Mouse (Mus musculus): ENCODE data around the gene Cpm. TPM values are rescaled to one million over a fixed set of nuclear protein-coding genes. Genes with fewer than 3 reads are reported as not detected.

Cpm gene
- polyA plus RNA-seq, 1 experiment from 2014 or later: 50.7 TPM

GRCm38 (mm10) chr10:117652930-117653778 is 23.9 kb downstream of the Cpm start:
- Histone ChIP-seq H3K4me1 (replicated peaks) (no peaks in the 10 kb centered on the region), H3K27me3 (replicated peaks) (no peaks in the 10 kb centered on the region), H3K27ac (no peak overlapping the region), H3K4me2 (replicated peaks) (no peak overlapping the region), H3K9ac (no peak overlapping the region), H3K4me3 (replicated peaks) (no peak overlapping the region), H3K36me3 (no peaks in the 10 kb centered on the region), H3K9me3 (no peaks in the 10 kb centered on the region)
- 85% methylated on average over 8 of the region's 8 CpGs for WGBS
- ATAC-seq: no peak

GRCm38 (mm10) chr10:117653779-117654173 is 24.5 kb downstream of the Cpm start:
- H3K4me1 ChIP-seq (replicated peaks): no peaks in the 10 kb centered on the region
- no peaks in the 10 kb centered on the region for H3K27me3 ChIP-seq (replicated peaks)
- no peak overlapping the region for H3K4me2 ChIP-seq (replicated peaks)
- H3K36me3 ChIP-seq: no peaks in the 10 kb centered on the region
- H3K4me3 ChIP-seq (replicated peaks): no peak overlapping the region
- H3K27ac ChIP-seq: no peak overlapping the region
- 89% methylated on average over 7 of the region's 7 CpGs for WGBS
- H3K9ac ChIP-seq: no peak overlapping the region
- ATAC-seq: no peak
- H3K9me3 ChIP-seq: no peaks in the 10 kb centered on the region

- no peak overlapping the region for H3K9ac ChIP-seq
- WGBS: 74% methylated on average over 3 of the region's 3 CpGs
- no peak overlapping the region for H3K4me2 ChIP-seq (replicated peaks)
- no peak for ATAC-seq
- H3K27ac ChIP-seq: no peak overlapping the region
- no peaks in the 10 kb centered on the region for H3K9me3 ChIP-seq
- H3K4me1 ChIP-seq (replicated peaks): no peaks in the 10 kb centered on the region
- no peaks in the 10 kb centered on the region for H3K36me3 ChIP-seq
- no peak overlapping the region for H3K4me3 ChIP-seq (replicated peaks)
- no peaks in the 10 kb centered on the region for H3K27me3 ChIP-seq (replicated peaks)
Observed at GRCm38 (mm10) chr10:117654576-117655123, 25.4 kb downstream of the Cpm start.

- H3K9me3 ChIP-seq: no peaks in the 10 kb centered on the region
- no peak overlapping the region for H3K9ac ChIP-seq
- H3K4me1 ChIP-seq (replicated peaks): no peaks in the 10 kb centered on the region
- no peaks in the 10 kb centered on the region for H3K36me3 ChIP-seq
- no peak overlapping the region for H3K4me2 ChIP-seq (replicated peaks)
- H3K4me3 ChIP-seq (replicated peaks): no peak overlapping the region
- 79% methylated on average over 9 of the region's 9 CpGs for WGBS
- H3K27ac ChIP-seq: no peak overlapping the region
- ATAC-seq: no peak
- no peaks in the 10 kb centered on the region for H3K27me3 ChIP-seq (replicated peaks)
Observed at GRCm38 (mm10) chr10:117655460-117655859, 26.2 kb downstream of the Cpm start.

GRCm38 (mm10) chr10:117655908-117656661 is 26.8 kb downstream of the Cpm start:
- ATAC-seq: no peak
- H3K9me3 ChIP-seq: no peaks in the 10 kb centered on the region
- H3K36me3 ChIP-seq: no peaks in the 10 kb centered on the region
- H3K4me1 ChIP-seq (replicated peaks): no peaks in the 10 kb centered on the region
- no peak overlapping the region for H3K4me3 ChIP-seq (replicated peaks)
- no peak overlapping the region for H3K4me2 ChIP-seq (replicated peaks)
- H3K27me3 ChIP-seq (replicated peaks): no peaks in the 10 kb centered on the region
- no peak overlapping the region for H3K9ac ChIP-seq
- no peak overlapping the region for H3K27ac ChIP-seq
- 52% methylated on average over 7 of the region's 7 CpGs for WGBS

GRCm38 (mm10) chr10:117656662-117656962 is 27.3 kb downstream of the Cpm start:
- 84% methylated on average over 6 of the region's 6 CpGs for WGBS

GRCm38 (mm10) chr10:117656985-117657658 is 27.8 kb downstream of the Cpm start:
- Histone ChIP-seq H3K9me3 (no peaks in the 10 kb centered on the region), H3K4me1 (replicated peaks) (no peaks in the 10 kb centered on the region), H3K9ac (no peak overlapping the region), H3K4me2 (replicated peaks) (no peak overlapping the region), H3K4me3 (replicated peaks) (no peak overlapping the region), H3K27me3 (replicated peaks) (no peaks in the 10 kb centered on the region), H3K36me3 (no peaks in the 10 kb centered on the region), H3K27ac (no peak overlapping the region)
- ATAC-seq: no peak
- 76% methylated on average over 7 of the region's 7 CpGs for WGBS

More at GRCm38 (mm10) chr10:117656662-117656962, 27.3 kb downstream of the Cpm start:
- no peaks in the 10 kb centered on the region for H3K4me1 ChIP-seq (replicated peaks)
- H3K9ac ChIP-seq: no peak overlapping the region
- H3K9me3 ChIP-seq: no peaks in the 10 kb centered on the region
- H3K4me2 ChIP-seq (replicated peaks): no peak overlapping the region
- H3K27me3 ChIP-seq (replicated peaks): no peaks in the 10 kb centered on the region
- H3K36me3 ChIP-seq: no peaks in the 10 kb centered on the region
- no peak overlapping the region for H3K4me3 ChIP-seq (replicated peaks)
- no peak overlapping the region for H3K27ac ChIP-seq
- ATAC-seq: no peak

GRCm38 (mm10) chr10:117657659-117658306 is 28.5 kb downstream of the Cpm start:
- Histone ChIP-seq H3K4me3 (replicated peaks) (no peak overlapping the region), H3K9me3 (no peaks in the 10 kb centered on the region), H3K27me3 (replicated peaks) (no peaks in the 10 kb centered on the region), H3K9ac (no peak overlapping the region), H3K4me2 (replicated peaks) (no peak overlapping the region), H3K4me1 (replicated peaks) (no peaks in the 10 kb centered on the region), H3K27ac (no peak overlapping the region), H3K36me3 (no peaks in the 10 kb centered on the region)
- 75% methylated on average over 3 of the region's 3 CpGs for WGBS
- ATAC-seq: no peak

GRCm38 (mm10) chr10:117658522-117659429 is 29.5 kb downstream of the Cpm start:
- Histone ChIP-seq H3K9me3 (no peaks in the 10 kb centered on the region), H3K27me3 (replicated peaks) (no peaks in the 10 kb centered on the region), H3K4me2 (replicated peaks) (no peak overlapping the region), H3K4me1 (replicated peaks) (no peaks in the 10 kb centered on the region), H3K27ac (no peak overlapping the region), H3K36me3 (no peaks in the 10 kb centered on the region), H3K9ac (no peak overlapping the region), H3K4me3 (replicated peaks) (no peak overlapping the region)
- no peak for ATAC-seq
- WGBS: 91% methylated on average over 14 of the region's 14 CpGs

GRCm38 (mm10) chr10:117659430-117659813 is 30.1 kb downstream of the Cpm start:
- WGBS: 73% methylated on average over 11 of the region's 11 CpGs
- no peak overlapping the region for H3K9ac ChIP-seq
- H3K27me3 ChIP-seq (replicated peaks): no peaks in the 10 kb centered on the region
- no peaks in the 10 kb centered on the region for H3K9me3 ChIP-seq
- H3K4me1 ChIP-seq (replicated peaks): no peaks in the 10 kb centered on the region
- no peak overlapping the region for H3K4me3 ChIP-seq (replicated peaks)
- H3K4me2 ChIP-seq (replicated peaks): no peak overlapping the region
- no peaks in the 10 kb centered on the region for H3K36me3 ChIP-seq
- no peak overlapping the region for H3K27ac ChIP-seq
- no peak for ATAC-seq

- Histone ChIP-seq H3K9ac (no peak overlapping the region), H3K4me3 (replicated peaks) (no peak overlapping the region), H3K9me3 (no peaks in the 10 kb centered on the region), H3K4me2 (replicated peaks) (no peak overlapping the region), H3K27ac (no peak overlapping the region), H3K4me1 (replicated peaks) (no peaks in the 10 kb centered on the region), H3K27me3 (replicated peaks) (no peaks in the 10 kb centered on the region), H3K36me3 (no peaks in the 10 kb centered on the region)
- no peak for ATAC-seq
- WGBS: 61% methylated on average over 11 of the region's 11 CpGs
Observed at GRCm38 (mm10) chr10:117659819-117660218, 30.5 kb downstream of the Cpm start.
